Mouse (Mus musculus): Measurements from ENCODE around the gene C2cd4d.

- TF ChIP-seq CTCF (IDR thresholded peaks at IDR 0.05; ENCODE audit: extremely low read depth, insufficient read depth, insufficient read length, insufficient replicate concordance) = no peak
- TF ChIP-seq POLR2A (IDR thresholded peaks at IDR 0.05; ENCODE audit: low read depth, low read length) = no peak
Observed at GRCm38 (mm10) chr3:94404366-94405054, 42.3 kb downstream of the C2cd4d start.
